Mouse (Mus musculus): ENCODE results near the gene Slc25a24.

The Slc25a24 gene

DNA sequence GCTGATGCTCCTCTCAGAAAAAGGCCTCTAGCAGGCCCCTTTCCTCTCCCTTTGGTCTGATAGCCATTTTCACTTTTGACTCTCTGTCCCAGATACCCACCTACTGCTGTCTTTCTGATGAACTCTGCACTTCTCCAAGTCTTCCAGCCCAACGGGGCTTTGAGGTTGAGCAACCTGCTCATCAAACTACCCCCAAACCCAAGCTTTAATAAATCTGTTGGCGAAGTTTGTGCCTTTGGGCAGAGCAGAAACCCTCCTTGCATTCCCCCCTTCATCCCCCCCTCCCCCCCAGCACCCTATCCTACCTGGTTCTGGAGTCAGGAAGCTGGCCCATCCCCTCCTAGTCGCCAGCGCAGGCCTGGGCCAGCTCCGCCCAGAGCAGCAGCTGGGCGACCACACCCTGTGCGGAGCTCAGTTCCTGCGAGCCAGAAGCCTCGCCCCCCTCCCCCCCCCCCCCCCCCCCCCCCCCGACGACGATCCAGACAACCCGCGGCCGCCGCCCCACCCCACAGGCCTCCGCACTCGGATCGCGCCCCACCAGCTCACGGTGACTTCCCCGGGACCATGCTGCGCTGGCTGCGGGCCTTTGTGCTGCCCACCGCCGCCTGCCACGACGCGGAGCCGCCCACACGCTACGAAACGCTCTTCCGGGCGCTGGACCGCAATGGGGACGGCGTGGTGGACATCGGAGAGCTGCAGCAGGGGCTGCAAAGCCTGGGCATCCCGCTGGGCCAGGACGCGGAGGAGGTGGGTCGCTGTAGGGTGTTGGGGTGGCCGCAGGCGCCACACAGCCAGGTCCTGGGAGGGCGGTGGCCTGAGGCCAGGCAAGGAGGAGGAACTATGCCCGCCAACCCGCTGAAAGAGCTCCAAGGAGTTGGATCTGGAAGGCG is at the start of gene Slc25a24:
Gene Slc25a24 (plus strand): TSS at position 509 of the 890 bp plus-strand sequence.
- no peak for DNase-seq (ENCODE audit: low read depth, low spot score)

DNA sequence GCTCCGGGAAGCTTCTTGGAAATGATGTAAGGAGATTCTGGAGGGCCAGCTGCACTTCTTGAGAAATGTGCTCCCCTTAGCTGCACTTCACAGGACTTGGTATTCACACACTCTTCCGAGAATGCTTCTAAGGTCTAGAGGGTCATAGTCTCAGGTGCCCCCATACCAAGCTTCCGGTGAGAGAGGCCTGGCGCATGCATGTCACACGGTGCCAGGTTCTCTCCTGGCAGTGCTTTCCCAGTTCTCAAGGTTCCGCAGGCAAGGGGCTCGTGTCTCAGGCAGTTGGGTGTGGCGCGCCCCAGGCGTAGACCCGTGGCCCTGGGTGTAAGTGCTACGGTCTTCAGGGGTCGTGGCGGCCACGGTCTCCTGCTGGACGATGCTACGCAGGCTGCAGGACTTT is 42.8 kb upstream of the Slc25a24 start, which contains the start of gene Slc25a54:
Gene Slc25a54 (plus strand): TSS at position 301 of the 400 bp plus-strand sequence.
- DNase-seq (ENCODE audit: low read depth, low spot score): no peak

DNA sequence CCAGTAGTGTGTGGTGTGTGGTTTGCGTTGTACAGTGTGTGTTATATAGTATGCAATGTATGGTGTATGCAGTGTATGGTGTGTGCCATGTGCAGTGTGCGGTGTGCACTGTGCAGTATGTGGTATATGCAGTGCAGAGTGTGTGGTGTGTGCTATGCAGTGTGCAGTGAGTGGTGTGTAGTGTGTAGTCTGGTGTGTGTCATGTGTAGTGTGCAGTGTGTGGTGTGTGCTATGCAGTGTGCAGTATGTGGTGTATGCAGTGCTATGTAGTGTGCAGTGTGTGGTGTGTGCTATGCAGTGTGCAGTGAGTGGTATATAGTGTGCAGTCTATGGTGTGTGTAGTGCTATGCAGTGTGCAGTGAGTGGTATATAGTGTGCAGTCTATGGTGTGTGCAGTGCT is 38.5 kb upstream of the Slc25a24 start:
- DNase-seq (ENCODE audit: low read depth, low spot score): no peak

DNA sequence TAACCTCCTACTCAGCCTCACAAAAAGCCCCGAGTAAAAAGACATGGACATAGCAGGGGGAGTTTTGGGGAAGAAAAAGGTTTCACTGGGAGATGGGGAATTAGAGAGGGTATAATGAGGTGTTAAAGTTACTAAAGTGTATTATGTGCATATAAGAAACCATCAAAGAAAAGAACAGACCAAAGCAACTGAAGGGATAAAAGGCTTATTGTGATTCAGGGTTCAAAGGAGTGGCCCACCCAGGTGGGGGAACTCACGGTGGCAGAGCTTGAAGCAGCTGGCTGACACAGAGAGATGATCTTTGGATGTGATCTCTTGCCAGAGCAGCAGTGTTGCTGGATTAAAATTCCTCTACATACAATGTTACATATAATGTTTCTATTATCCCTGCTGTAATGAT is 34.5 kb upstream of the Slc25a24 start:
- DNase-seq (ENCODE audit: low read depth, low spot score): no peak

DNA sequence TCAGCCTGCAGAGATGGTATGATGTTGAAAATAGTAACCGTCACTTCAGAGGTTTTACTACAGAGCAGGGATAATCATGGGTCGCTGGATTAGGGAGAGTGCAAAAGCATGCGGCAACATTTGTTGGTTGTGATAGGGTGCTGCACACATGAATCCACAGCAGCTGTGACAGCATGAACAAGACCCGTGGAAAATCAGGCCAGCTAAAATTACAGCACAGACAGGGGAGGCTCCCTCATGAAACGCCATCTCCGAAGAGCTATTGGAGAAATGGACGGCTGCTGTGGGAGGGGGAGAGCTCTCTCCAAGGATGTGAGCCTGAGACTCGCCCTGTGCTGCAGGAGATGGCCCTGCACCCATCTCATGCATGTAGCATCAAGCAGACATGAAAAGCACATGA is 18.2 kb upstream of the Slc25a24 start:
- DNase-seq (ENCODE audit: low read depth, low spot score): no peak

DNA sequence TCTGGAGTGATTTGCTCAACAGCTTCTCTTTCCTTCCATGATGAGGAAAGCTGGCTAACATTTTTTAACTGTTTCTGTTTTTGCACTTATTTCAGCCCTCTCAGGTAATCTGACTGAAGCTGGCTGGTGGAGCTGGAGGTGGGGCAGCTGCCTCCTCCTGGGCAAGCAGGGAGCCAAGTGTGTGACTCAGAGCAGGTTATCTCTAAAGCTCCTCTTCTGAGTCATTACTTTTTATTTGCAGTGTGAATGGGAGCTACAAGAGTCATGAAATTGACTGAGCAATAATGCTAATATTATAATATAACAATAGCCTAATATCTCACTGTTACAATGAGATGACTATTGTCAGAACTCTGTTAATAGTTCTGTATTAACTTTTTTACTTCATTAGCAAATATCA is 5.8 kb upstream of the Slc25a24 start:
- DNase-seq (ENCODE audit: low read depth, low spot score): no peak

DNA sequence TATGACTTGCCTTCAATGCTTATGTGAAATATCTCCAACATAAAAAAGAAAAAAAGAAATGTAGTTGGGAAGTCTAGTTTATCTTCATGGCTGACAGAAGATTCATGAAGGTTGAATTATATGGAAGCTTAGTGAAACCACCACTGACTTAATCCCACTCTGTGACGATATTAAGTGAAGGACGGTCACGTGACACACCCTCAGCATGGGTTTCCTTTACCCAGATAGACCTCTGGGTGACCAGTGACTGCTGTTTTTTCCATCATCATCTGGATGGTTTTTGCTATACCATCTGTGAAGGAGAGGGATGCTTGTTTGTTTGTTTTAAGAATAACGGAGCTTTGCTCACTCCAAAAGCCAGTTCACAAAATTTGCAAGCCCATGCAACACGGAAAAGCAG is 3.4 kb upstream of the Slc25a24 start:
- DNase-seq (ENCODE audit: low read depth, low spot score): no peak

DNA sequence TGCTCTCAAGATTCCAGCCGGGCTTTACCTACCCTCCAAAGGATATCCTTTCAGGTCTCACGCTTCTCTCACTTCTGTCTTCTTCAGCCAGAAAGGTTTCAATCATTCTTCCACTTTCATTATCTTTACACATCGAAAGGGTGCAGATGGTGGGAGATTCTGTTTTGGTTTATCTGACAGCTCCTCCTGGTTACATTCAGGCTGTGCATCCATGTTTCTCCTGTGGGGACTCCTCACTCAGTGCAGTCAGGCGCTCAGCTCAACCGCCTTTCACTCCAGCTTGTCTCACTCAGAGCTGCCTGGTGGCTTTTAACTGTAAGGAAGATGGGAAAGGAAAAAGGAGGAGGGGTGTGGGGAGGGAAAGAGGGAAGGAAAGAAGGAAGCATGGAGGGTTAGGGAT is 3.0 kb upstream of the Slc25a24 start:
- DNase-seq (ENCODE audit: low read depth, low spot score): no peak

DNA sequence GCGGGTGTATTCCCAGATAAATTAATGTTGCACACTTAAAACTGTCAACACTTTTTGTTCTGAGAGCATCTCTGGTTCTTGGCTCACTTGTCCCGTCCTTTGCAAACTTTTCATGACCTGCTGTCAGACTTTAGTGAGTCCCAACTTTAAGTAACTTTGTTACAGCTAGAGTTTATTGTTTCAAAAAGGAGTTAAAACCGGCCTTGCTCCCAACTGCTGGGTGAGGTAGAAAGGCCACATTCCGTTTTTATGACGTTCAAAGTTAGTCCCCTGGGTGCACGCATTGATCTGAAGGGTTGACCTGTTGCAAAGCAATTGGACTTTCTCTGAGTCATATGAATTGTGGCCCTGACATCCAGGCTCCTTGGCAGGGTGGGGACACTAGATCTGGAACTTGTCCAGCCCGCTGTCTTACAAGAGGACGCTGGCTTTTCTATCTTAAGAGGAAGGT is 607 bp downstream of the Slc25a24 start:
- DNase-seq (ENCODE audit: low read depth, low spot score): no peak

DNA sequence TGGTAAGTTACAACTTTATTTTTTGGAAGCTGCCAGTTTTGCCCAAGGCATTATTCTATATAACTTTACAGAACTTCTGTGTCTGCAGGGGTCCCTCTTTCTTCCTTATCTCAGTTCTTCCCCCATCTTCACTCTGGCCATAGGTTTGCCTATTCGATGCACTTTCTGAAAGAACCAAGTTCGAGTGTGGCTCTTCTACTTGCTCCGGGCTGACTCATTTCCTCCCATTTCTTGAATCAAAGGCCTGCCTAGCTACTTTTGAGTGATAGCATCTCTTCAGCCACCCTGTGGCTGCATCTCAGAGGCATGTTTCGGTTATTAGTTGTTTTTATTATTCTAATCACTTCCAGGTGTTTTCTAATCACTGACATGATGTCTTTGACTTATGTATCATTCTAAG is 1.1 kb downstream of the Slc25a24 start:
- DNase-seq (ENCODE audit: low read depth, low spot score): no peak

DNA sequence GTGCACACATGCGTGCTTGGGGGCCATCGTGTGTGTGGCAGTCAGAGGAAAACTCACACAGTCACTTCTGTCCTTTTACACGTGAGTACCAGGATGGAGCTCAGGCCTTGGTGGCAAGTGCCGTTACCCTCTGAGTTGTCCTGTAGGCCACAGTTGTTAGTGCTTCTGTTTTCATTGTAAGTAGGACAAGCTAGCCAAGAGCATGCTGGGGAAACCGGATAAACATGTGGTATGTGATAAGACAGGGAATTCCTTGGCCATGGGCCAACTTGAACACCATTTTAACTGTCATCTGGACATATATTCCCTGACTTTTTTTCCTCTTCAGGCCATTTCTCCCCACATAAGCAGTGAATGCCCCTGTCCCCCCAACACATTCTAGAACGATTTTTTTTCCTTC is 2.6 kb downstream of the Slc25a24 start:
- no peak for DNase-seq (ENCODE audit: low read depth, low spot score)

DNA sequence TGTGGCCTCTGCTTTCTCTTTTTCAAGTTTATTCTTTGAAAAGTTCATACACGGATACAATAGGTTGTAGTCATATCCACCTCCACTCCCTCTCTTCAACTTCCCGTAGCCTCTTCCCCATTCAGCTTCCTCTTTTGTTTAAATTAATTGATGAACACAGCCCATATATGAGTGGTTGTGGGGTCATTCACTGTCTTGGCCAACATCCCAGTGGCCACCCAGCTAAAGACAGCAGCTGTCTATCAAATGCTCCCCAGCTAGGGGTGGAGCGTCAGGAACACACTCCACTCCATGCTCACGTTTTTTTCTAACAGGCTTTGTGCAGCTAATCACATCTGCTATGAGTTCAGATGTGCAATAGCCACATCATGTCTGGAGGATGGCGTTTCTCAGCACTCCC is 6.8 kb downstream of the Slc25a24 start:
- no peak for DNase-seq (ENCODE audit: low read depth, low spot score)

DNA sequence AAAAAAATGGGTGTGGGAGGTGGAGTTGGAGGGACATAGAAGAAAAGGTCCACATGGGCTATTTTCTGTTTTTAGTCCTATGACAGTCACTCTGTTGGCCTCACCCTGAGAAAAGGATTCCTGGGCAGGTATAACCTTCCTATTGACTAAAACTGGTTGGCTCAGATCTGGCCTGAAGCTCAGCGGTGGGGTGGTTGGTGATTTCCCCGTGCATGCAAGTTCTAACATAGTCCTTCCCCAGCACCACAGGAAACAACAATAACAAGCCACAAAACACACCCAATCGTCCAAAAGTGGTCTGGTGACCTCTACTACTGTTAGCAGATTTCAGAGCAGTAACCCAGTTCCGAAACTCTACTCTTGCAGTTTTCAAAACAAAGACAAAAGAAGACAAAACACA is 10.0 kb downstream of the Slc25a24 start:
- DNase-seq (ENCODE audit: low read depth, low spot score): no peak

DNA sequence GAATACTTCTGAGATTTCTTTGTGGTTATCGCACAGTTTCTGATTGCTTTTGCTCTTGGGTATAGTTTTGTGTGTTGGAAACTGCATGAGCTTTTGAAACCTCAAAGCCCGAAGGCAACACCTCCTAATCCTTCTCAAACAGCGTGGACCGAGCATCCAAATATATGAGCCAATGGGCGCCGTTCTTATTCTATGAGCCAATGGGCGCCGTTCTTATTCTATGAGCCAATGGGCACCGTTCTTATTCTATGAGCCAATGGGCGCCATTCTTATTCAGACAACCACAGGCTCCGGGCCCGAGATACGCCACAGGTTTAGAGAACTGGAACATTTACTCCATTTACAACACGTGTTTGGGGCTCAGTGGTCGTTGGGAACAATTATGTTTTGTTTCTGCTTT is 11.1 kb downstream of the Slc25a24 start:
- DNase-seq (ENCODE audit: low read depth, low spot score): no peak

DNA sequence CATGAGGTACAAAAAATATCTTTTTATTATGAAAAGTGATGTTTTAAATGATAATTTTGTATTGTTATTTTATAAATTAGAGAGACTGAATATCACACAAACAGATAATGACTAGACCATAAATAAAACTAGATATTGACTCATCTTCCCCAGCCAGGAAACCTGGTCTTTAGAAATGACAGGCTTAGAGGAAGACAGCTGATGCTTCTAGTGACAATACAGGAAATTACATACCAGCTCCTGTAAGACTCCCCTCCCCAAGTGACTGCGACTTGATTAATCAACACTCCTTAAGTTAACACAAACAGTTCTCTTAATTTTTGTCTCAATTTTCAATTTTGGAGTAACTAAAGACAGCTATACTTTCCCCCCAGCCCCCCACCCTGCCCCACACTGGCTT is 12.4 kb downstream of the Slc25a24 start:
- DNase-seq (ENCODE audit: low read depth, low spot score): no peak

DNA sequence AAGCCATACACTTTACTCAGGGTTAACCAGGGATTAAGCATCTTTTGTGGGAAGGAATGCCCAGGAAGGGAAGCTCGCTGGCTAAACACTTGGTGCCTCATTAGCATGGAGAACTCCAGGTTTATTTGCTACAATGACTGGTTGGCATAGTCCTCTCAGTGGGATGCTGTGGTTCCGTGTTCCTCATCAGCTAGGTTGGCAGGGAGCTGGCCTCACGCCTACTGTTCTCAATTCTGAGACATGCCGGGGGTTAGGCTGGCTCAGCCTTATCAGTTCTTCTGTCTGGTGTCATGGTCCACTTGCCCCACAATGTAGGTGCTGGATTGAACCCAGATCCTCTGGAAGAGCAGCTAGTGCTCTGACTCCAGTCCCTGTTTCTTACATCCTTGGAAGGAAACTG is 29.6 kb downstream of the Slc25a24 start:
- DNase-seq (ENCODE audit: low read depth, low spot score): no peak

DNA sequence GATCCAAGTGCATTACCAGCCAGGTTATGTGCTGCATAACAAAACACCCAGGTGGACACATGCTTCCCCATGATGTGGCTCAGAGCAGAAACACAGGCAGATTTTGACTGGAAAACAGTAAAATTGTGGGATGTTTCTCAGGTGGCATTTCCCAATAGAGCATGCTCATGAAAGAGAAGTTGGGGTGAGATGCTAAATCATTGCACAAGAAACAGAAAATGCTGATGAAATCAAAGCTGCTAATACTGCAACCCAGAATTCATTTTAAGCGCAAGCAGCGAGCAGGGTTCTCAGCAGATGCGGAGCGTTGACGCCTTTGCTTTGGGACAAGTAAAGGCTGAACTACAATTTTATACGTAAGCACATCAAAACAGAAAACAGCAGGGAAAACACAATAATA is 30.5 kb downstream of the Slc25a24 start:
- DNase-seq (ENCODE audit: low read depth, low spot score): no peak

DNA sequence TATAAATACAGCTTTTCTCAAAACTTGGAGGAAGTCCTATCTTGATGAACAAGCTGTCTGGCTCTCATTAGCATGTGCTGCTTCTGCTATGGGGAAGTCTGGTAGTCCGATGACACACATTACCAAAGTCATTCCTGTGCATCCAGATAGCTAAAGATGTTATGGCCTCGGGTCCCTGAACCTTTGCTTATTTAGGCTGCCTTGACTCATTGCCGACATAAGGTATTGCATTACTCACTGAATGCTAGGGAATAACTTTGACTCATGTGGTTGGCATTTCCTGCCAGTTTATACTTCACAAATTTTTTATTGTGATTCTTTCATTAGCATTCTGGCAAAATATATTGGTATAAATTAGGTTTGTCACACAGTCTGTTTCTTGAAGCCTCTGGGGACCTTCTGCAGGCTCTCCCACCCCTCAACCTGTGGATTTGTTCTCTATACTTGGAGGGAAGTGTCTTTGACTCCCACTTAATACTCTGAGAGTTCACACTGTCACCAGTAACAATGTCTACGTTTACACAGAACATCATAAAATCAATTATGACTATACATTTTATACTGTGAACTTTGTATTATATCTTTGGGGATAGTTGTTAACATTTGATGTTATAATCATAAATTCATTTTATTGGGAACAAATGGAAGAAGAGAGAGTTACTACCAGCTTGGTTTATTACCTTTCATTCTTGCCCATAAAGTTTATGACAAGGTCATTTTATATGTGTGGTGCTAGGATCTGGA is 33.1 kb downstream of the Slc25a24 start:
- no peak for DNase-seq (ENCODE audit: low read depth, low spot score)

DNA sequence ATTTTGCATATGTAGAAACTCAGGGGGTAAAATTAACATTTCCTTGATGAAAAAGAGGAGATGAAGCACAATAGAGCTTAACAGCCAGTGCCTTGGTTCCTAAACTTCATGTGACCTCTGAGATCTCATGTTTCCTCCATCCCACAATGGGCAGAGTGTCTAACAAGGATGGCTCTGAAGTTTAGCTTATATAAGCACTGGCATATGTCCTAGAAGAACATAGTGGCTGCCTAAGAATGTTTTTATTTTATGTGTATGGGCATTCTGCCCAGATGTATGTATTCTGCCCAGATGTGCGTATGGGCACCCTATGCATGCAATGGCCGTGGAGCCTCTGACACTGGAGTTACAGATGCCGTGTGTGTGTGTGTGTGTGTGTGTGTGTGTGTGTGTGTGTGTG is 34.5 kb downstream of the Slc25a24 start:
- no peak for DNase-seq (ENCODE audit: low read depth, low spot score)

DNA sequence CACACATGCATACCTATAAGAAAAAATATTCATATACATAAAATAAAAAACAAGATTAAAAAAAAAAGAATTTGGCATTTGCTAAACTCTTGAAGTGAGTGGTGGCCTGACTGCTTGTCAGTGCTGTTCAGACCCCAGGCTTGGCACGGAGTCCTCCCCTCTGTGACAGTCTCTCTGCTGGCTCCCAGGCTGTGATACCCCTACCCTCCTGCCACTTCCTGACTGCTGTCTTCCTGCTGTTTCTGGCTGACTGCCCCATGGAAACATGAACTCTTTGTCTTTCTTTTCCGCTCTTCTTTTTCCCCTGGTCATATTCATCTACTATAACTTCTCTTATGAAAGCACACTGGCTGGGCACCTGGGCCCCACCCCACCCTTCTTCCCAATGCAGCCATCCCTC is 41.1 kb downstream of the Slc25a24 start:
- no peak for DNase-seq (ENCODE audit: low read depth, low spot score)

DNA sequence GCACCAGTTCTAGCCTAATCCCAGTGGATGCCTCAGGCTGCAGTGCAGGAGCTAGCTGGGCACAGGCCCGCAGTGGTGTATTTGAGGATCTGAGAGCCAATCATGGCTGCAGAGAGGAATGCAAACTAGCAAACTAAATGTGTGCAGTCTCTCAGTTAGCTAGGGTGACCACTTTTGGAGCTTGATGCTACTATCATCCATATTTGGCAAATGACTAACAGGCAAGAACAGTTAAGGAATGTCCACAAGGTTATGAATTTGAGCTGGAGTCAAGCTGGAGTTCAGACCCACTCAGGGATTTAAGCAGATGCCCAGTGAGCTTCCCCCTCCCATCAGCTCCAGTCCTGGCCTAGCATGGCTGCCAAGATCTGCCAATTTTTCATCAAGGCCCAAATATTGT is 41.7 kb downstream of the Slc25a24 start:
- DNase-seq (ENCODE audit: low read depth, low spot score): no peak

DNA sequence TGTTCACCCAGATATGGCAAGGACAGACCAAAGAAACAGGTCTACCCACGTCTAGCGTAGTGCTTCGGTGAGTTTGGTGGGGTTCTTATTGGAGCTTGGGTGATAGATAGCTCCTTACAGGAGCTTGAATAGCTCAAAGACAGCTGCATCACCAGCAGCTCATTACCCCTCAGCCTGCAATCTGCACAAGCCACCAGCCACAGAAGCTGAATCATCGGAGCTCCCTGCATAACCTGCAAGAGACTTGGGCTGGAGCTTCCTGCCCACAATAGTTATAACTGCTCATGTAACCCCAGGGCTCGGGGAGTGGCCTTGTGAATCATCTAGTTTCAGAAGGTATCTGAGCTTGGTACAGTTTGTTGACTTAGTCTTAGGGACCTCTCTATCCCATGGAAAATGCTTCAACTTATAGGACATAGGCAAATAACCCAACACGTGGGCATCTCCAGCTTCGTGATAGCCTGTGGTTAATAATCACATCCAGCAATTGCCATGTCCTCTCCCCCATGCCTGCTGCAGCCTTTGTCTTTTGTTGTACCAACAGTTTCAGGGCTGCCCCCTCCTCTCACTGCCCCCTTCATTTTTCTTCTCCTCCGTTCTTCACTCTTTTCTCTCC is 42.4 kb downstream of the Slc25a24 start:
- DNase-seq (ENCODE audit: low read depth, low spot score): no peak
